Mouse (Mus musculus): ENCODE data around the gene Etl4.

Etl4 gene

DNA sequence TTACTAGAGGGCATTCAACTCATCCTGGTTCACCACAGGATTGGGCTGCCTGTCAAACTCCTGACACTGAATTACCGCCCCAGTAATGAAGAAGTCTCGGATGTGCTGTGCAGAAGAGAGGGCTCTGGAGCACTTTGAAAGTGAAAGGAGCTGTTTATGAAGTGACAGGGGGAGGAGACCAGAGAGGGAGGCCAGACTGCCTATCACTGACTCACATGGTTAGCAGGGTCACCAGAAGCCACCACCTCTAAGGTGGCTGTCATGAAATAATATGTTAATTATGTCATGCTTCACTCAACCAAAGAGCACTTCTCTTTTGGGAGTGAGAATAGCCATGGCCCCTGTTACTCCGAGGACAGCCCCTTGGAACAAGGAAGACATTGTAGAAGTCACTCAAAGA lies 825.9 kb downstream of the Etl4 start:
- H3K36me3 ChIP-seq (ENCODE audit: control insufficient read depth, insufficient read depth, low read length, poor library complexity, severe bottlenecking): no peaks in the 10 kb centered on the region
- no peak for DNase-seq (ENCODE audit: low read depth, low spot score)
- no peaks in the 10 kb centered on the region for H3K27me3 ChIP-seq (ENCODE audit: control insufficient read depth, insufficient read depth, low read length, poor library complexity, severe bottlenecking)

DNA sequence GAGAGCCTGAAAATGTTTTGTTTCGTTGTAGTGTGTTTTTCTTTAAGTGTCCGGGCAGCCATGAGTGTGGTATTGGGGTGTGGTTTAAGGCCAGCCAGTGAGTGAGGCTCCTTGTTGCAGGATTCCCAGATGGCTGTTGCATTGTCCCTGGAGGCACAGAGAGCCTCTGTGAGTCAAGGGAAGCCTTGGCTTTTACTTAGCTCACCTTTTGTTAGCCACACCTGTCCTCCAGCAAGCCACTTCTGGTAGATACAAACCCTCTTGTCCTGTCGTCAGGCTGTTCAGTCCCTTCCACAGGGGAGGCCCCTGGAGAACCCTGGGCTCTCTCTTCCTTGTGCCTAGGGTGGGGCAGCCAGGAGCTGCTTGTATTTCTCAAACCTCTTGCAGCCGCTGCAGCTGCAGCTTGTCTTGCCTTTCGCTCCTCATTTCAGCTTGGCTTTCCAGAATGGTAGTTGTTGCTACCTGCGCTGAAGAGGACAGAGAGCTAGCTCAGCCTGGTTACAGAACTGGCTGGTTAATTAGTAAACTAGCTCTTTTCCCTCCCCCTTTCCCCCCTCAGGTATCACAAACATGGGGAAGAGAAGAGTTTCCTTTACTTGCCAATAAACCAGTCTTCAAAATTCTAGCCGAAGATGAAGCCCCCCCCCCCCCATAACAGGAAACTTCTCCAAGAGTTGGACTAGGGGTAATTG lies 826.9 kb downstream of the Etl4 start:
- Histone ChIP-seq H3K36me3 (ENCODE audit: control insufficient read depth, insufficient read depth, low read length, poor library complexity, severe bottlenecking) (no peaks in the 10 kb centered on the region), H3K27me3 (ENCODE audit: control insufficient read depth, insufficient read depth, low read length, poor library complexity, severe bottlenecking) (no peaks in the 10 kb centered on the region)
- DNase-seq (ENCODE audit: low read depth, low spot score): no peak

GRCm38 (mm10) chr2:20737112-20737808 lies 827.7 kb downstream of the Etl4 start:
- no peak for DNase-seq (ENCODE audit: low read depth, low spot score)
- no peaks in the 10 kb centered on the region for H3K27me3 ChIP-seq (ENCODE audit: control insufficient read depth, insufficient read depth, low read length, poor library complexity, severe bottlenecking)
- H3K36me3 ChIP-seq (ENCODE audit: control insufficient read depth, insufficient read depth, low read length, poor library complexity, severe bottlenecking): no peaks in the 10 kb centered on the region

DNA sequence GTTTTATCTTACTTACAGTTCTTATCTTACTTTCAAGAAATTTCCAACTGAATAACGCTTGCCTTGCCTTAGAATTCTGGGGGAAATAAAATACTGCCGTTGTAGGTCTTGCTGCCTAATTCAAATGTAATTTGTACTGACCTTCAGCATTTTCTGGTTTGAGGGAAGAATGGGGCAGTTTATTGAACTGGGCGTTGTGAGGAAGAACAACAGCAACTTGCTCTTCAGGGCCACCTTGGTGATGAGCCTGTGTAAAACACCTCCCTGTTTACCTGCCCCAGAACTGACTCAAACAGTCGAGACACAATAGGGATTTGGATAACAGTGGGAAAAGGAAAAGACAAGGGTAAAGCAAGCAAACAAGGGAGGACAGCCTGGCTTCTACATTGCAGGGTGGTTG lies 828.3 kb downstream of the Etl4 start:
- no peak for DNase-seq (ENCODE audit: low read depth, low spot score)
- no peaks in the 10 kb centered on the region for H3K36me3 ChIP-seq (ENCODE audit: control insufficient read depth, insufficient read depth, low read length, poor library complexity, severe bottlenecking)
- H3K27me3 ChIP-seq (ENCODE audit: control insufficient read depth, insufficient read depth, low read length, poor library complexity, severe bottlenecking): no peaks in the 10 kb centered on the region

DNA sequence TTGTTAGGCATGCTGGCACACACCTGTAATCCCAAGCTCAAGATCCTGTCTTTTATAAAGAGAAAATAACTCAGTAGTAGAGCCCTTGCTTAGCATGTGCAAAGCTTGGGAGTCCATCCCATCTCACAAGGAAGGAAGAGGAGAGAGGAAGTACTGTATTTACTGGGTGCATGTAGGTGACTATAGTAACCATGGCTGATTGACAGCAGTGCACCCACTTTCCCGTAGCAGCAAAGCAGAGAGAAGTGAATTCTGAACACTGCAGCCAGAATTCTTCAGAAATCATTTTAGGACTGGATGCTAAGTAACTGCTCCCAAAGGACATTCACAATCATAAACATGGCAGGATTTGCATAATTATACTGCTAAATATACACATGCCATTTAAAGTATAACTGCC lies 838.1 kb downstream of the Etl4 start:
- no peak for DNase-seq (ENCODE audit: low read depth, low spot score)

GRCm38 (mm10) chr2:20748481-20748880 lies 838.9 kb downstream of the Etl4 start:
- Histone ChIP-seq H3K27me3 (ENCODE audit: control insufficient read depth, insufficient read depth, low read length, poor library complexity, severe bottlenecking) (no peaks in the 10 kb centered on the region), H3K36me3 (ENCODE audit: control insufficient read depth, insufficient read depth, low read length, poor library complexity, severe bottlenecking) (no peaks in the 10 kb centered on the region)
- DNase-seq (ENCODE audit: low read depth, low spot score): no peak

More for the DNA sequence above, 838.1 kb downstream of the Etl4 start:
- Histone ChIP-seq H3K36me3 (ENCODE audit: control insufficient read depth, insufficient read depth, low read length, poor library complexity, severe bottlenecking) (no peaks in the 10 kb centered on the region), H3K27me3 (ENCODE audit: control insufficient read depth, insufficient read depth, low read length, poor library complexity, severe bottlenecking) (no peaks in the 10 kb centered on the region)

- no peak for DNase-seq (ENCODE audit: low read depth, low spot score)
- no peaks in the 10 kb centered on the region for H3K27me3 ChIP-seq (ENCODE audit: control insufficient read depth, insufficient read depth, low read length, poor library complexity, severe bottlenecking)
- H3K36me3 ChIP-seq (ENCODE audit: control insufficient read depth, insufficient read depth, low read length, poor library complexity, severe bottlenecking): no peaks in the 10 kb centered on the region
These were observed 840.1 kb downstream of the Etl4 start for GRCm38 (mm10) chr2:20749687-20750086.

DNA sequence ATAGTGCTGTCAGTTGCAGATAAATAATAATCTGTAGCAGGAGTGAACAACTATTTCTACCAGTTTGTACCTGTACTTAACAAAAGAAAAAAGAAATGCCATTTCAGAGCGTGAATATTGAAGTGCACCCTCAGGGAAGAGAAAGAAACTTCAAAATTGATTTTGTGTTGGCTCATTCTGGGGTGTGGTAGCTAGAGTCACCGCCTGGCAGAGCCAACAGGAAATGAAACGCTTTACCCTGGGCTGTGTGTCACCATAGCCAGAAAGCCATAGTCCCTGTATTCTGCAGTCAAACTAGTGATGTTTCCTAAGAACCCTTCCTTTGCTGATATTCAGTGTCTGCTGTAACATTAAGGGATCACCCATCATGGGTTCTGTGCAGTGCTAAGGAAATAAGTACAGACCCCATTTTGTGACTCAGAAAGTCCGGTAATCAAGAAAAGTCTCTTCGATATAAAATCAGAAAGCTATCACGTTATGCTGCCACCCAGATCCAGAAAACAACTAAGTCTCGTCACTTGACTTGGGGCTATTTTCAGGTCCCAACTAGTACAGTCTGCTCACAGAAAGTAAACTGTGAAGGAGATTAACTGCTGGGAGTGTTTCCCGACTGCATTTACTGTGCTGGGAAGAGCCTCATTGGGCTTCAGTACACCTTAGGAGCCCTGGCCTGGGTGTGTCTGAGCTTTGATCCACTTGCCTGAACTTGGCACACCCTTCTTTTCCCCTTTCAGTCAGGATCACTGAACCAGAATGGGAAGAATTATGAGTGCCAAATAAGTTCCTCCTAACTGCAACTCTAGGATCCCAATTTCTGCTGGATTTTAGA lies 843.9 kb downstream of the Etl4 start:
- no peak for DNase-seq (ENCODE audit: low read depth, low spot score)
- Histone ChIP-seq H3K36me3 (ENCODE audit: control insufficient read depth, insufficient read depth, low read length, poor library complexity, severe bottlenecking) (no peaks in the 10 kb centered on the region), H3K27me3 (ENCODE audit: control insufficient read depth, insufficient read depth, low read length, poor library complexity, severe bottlenecking) (no peaks in the 10 kb centered on the region)

DNA sequence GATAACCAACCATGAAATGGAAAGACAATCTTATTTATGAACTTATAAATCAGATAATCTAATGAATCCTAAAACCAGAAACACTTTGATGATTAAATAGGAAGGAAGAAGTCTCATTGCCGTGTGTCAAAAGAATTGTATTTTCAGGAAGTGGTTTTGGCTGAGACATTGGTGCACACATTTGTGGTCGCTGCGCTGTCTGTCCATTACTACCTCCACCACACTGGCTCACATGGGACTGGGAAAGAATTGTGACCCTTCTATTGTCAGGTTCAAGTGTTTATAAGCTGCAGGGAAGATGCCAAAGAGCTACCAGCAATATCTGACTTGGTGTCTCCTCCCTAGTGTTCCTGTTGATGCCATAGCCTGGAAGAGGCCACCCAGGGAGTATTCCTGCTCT lies 847.4 kb downstream of the Etl4 start:
- no peak for DNase-seq (ENCODE audit: low read depth, low spot score)

GRCm38 (mm10) chr2:20759045-20759662 lies 849.6 kb downstream of the Etl4 start:
- DNase-seq (ENCODE audit: low read depth, low spot score): no peak
- Histone ChIP-seq H3K27me3 (ENCODE audit: control insufficient read depth, insufficient read depth, low read length, poor library complexity, severe bottlenecking) (no peaks in the 10 kb centered on the region), H3K36me3 (ENCODE audit: control insufficient read depth, insufficient read depth, low read length, poor library complexity, severe bottlenecking) (no peaks in the 10 kb centered on the region)

More for the DNA sequence above, 847.4 kb downstream of the Etl4 start:
- no peaks in the 10 kb centered on the region for H3K27me3 ChIP-seq (ENCODE audit: control insufficient read depth, insufficient read depth, low read length, poor library complexity, severe bottlenecking)
- no peaks in the 10 kb centered on the region for H3K36me3 ChIP-seq (ENCODE audit: control insufficient read depth, insufficient read depth, low read length, poor library complexity, severe bottlenecking)

- Histone ChIP-seq H3K36me3 (ENCODE audit: control insufficient read depth, insufficient read depth, low read length, poor library complexity, severe bottlenecking) (no peaks in the 10 kb centered on the region), H3K27me3 (ENCODE audit: control insufficient read depth, insufficient read depth, low read length, poor library complexity, severe bottlenecking) (no peaks in the 10 kb centered on the region)
- DNase-seq (ENCODE audit: low read depth, low spot score): no peak
These were observed 851.7 kb downstream of the Etl4 start for GRCm38 (mm10) chr2:20761320-20761719.

- DNase-seq (ENCODE audit: low read depth, low spot score): no peak
- H3K27me3 ChIP-seq (ENCODE audit: control insufficient read depth, insufficient read depth, low read length, poor library complexity, severe bottlenecking): no peaks in the 10 kb centered on the region
- H3K36me3 ChIP-seq (ENCODE audit: control insufficient read depth, insufficient read depth, low read length, poor library complexity, severe bottlenecking): no peaks in the 10 kb centered on the region
These were observed 852.2 kb downstream of the Etl4 start for GRCm38 (mm10) chr2:20761751-20762150.

DNA sequence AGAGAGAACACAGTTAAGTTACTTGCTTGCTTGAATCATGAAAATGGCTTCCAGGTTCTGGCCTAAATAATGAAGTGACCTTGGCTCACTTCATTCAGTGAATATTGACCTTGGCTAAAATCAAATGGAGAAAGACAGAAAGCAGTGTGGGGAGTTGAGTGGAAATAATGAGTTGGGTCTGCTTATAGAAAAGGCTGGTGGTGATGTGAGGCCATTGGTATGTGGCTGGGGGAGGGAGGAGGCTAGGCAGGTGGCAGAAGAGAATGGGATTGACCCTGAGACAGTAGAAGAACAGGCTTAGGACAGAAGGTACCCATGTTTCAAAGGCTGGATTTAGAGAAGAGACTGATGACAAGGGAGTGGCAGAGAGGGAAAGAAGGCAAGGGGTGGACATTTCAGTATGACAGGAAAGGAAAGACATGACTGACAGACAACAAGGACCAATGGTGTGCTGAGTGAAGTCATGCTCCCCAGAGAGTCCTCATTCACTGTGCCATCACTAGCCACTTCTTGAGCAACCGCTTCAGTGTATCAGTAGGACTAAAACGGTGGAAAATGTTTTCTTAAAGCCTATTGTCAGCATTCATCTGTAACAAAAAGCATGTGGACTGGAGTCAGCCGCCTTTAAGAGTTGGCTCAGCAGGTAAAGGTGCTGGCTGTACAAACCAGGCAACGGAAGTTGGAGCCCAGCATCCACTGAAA lies 854.1 kb downstream of the Etl4 start:
- H3K36me3 ChIP-seq (ENCODE audit: control insufficient read depth, insufficient read depth, low read length, poor library complexity, severe bottlenecking): no peaks in the 10 kb centered on the region
- H3K27me3 ChIP-seq (ENCODE audit: control insufficient read depth, insufficient read depth, low read length, poor library complexity, severe bottlenecking): no peaks in the 10 kb centered on the region
- DNase-seq (ENCODE audit: low read depth, low spot score): no peak

GRCm38 (mm10) chr2:20764566-20765090 lies 855.0 kb downstream of the Etl4 start:
- no peaks in the 10 kb centered on the region for H3K36me3 ChIP-seq (ENCODE audit: control insufficient read depth, insufficient read depth, low read length, poor library complexity, severe bottlenecking)
- no peak for DNase-seq (ENCODE audit: low read depth, low spot score)
- H3K27me3 ChIP-seq (ENCODE audit: control insufficient read depth, insufficient read depth, low read length, poor library complexity, severe bottlenecking): no peaks in the 10 kb centered on the region

Measured in splenic B cell, adult 2 months (primary cell).